Mouse (Mus musculus) adrenal gland, postnatal 25 days (tissue): ENCODE data around the gene Otulinl. TPM values are rescaled to one million over a fixed set of nuclear protein-coding genes. Genes with fewer than 3 reads are reported as not detected.

ENCODE experiments used
- DNase-seq: peaks from one replicate; pipeline ENCODE4 v3.0.0; 2021; ENCODE audit warnings: mixed read lengths
- total RNA-seq: library from RNA; stranded (reverse); gene quantifications from 2 replicates; pipeline ENCODE4 v1.2.3, GENCODE M21; 2021

The Otulinl gene
- total RNA-seq, 1 experiment from 2014 or later = 4.3 TPM

GRCm38 (mm10) chr15:27656626-27657025, 24.8 kb downstream of the Otulinl start:
- DNase-seq = no peak

GRCm38 (mm10) chr15:27655015-27655414, 26.4 kb downstream of the Otulinl start:
- peak; percentile 72 for DNase-seq

- DNase-seq = no peak
Measured at GRCm38 (mm10) chr15:27647686-27648085, 33.7 kb downstream of the Otulinl start.

- no peak for DNase-seq
Measured at GRCm38 (mm10) chr15:27646665-27647064, 34.7 kb downstream of the Otulinl start.

GRCm38 (mm10) chr15:27645250-27645649, 36.1 kb downstream of the Otulinl start:
- DNase-seq = no peak

GRCm38 (mm10) chr15:27642895-27643294, 38.5 kb downstream of the Otulinl start:
- DNase-seq = peak; percentile 24

- DNase-seq = no peak
Measured at GRCm38 (mm10) chr15:27641171-27641570, 40.2 kb downstream of the Otulinl start.

- DNase-seq = peak; percentile 38
Measured at GRCm38 (mm10) chr15:27633941-27634900, 47.2 kb downstream of the Otulinl start.

- DNase-seq = peak; percentile 100
Measured at GRCm38 (mm10) chr15:27630601-27631383, 50.6 kb downstream of the Otulinl start, which contains the start of gene Otulin. TSS of gene Otulin (minus strand) at chr15:27630693.

GRCm38 (mm10) chr15:27629800-27630600, 51.4 kb downstream of the Otulinl start:
- DNase-seq = no peak

- DNase-seq = no peak
Measured at GRCm38 (mm10) chr15:27629046-27629445, 52.3 kb downstream of the Otulinl start.

- no peak for DNase-seq
Measured at GRCm38 (mm10) chr15:27627794-27628193, 53.6 kb downstream of the Otulinl start.

- DNase-seq = no peak
Measured at GRCm38 (mm10) chr15:27626314-27626713, 55.1 kb downstream of the Otulinl start.

- no peak for DNase-seq
Measured at GRCm38 (mm10) chr15:27625890-27626255, 55.5 kb downstream of the Otulinl start.

GRCm38 (mm10) chr15:27625014-27625889, 56.1 kb downstream of the Otulinl start:
- no peak for DNase-seq

GRCm38 (mm10) chr15:27623286-27623685, 58.1 kb downstream of the Otulinl start:
- DNase-seq = no peak

- no peak for DNase-seq
Measured at GRCm38 (mm10) chr15:27620475-27621185, 60.7 kb downstream of the Otulinl start.

GRCm38 (mm10) chr15:27619683-27620082, 61.7 kb downstream of the Otulinl start:
- DNase-seq = no peak

- no peak for DNase-seq
Measured at GRCm38 (mm10) chr15:27618778-27619533, 62.4 kb downstream of the Otulinl start.

- no peak for DNase-seq
Measured at GRCm38 (mm10) chr15:27617227-27617626, 64.2 kb downstream of the Otulinl start.
